Mouse (Mus musculus) heart, postnatal 0 days (tissue): Measurements from ENCODE around the gene Mip. TPM values are rescaled to one million over a fixed set of nuclear protein-coding genes. Genes with fewer than 3 reads are reported as not detected.

Experiments
- ATAC-seq: fragments of 200-750 bp; cut with Nextera tagmentation; 2 replicates; pipeline ENCODE4 v1.8.0; 2017; ENCODE audit warnings: low read depth, moderate number of reproducible peaks, moderate library complexity; ENCODE audit not compliant: insufficient read depth
- DNase-seq: peaks from one replicate; pipeline ENCODE4 v3.0.0-alpha.2; 2016; ENCODE audit warnings: low spot score
- H3K27ac ChIP-seq: fragments of 300-500 bp; sonication (generic); 2 replicates; pipeline ENCODE4 v1.5.1; 2014; ENCODE audit warnings: low read depth, mild to moderate bottlenecking
- H3K27me3 ChIP-seq: fragments of 300-500 bp; sonication (generic); 2 replicates; pipeline ENCODE4 v1.6.1; 2014; ENCODE audit warnings: low read length, mixed read lengths; ENCODE audit not compliant: control insufficient read depth, insufficient read depth
- H3K36me3 ChIP-seq: fragments of 300-500 bp; sonication (generic); replicated peaks from 2 replicates; pipeline ENCODE4 v1.6.1; 2014; ENCODE audit warnings: low read length, mixed read lengths; ENCODE audit not compliant: control insufficient read depth, insufficient read depth
- H3K4me1 ChIP-seq: fragments of 300-500 bp; sonication (generic); 2 replicates; pipeline ENCODE4 v1.6.1; 2014; ENCODE audit warnings: antibody characterized with exemption; ENCODE audit not compliant: control insufficient read depth, insufficient read depth
- H3K4me2 ChIP-seq: fragments of 300-500 bp; sonication (generic); 2 replicates; pipeline ENCODE4 v1.6.1; 2014; ENCODE audit warnings: low read depth, mild to moderate bottlenecking, low read length, moderate library complexity
- H3K4me3 ChIP-seq: fragments of 300-500 bp; sonication (generic); 2 replicates; pipeline ENCODE4 v1.5.1; 2014; ENCODE audit warnings: low read depth, low read length
- H3K9ac ChIP-seq: fragments of 300-500 bp; sonication (generic); replicated peaks from 2 replicates; pipeline ENCODE4 v1.6.1; 2014; ENCODE audit warnings: low read depth, low read length, mixed read lengths
- H3K9me3 ChIP-seq: fragments of 300-500 bp; sonication (generic); replicated peaks from 2 replicates; pipeline ENCODE4 v1.6.1; 2016; ENCODE audit warnings: low read length; ENCODE audit not compliant: control insufficient read depth
- CTCF ChIP-seq: IDR thresholded peaks from 2 replicates; pipeline ENCODE4 v1.5.1; 2016; ENCODE audit warnings: antibody characterized with exemption, control low read depth, low read depth
- EP300 ChIP-seq: IDR thresholded peaks from 2 replicates; pipeline ENCODE4 v1.6.1; 2016; ENCODE audit warnings: antibody characterized with exemption, low read depth
- WGBS: fragments of 180-500 bp; shearing (Covaris S2); extraction: QIAGEN DNeasy Blood & Tissue Kit; methylation state at CpG from one replicate; pipeline ENCODE4 v1.1.7; 2014; 5-methylcytosine and 5-hydroxymethylcytosine counted together
- polyA plus RNA-seq: library from polyadenylated mRNA; unstranded; fragments of >200 nt; fragmentation: Nextera tagmentation; extraction: Ambion mirVana; gene quantifications from 2 replicates; pipeline ENCODE4 v1.2.1, GENCODE M21; 2015
- total RNA-seq: library from RNA; depleted of rRNA; stranded (reverse); fragments of >200 nt; gene quantifications from 2 replicates; pipeline ENCODE4 v1.2.3, GENCODE M21; 2014; ENCODE audit warnings: low replicate concordance

Mip gene
- total and polyA plus RNA-seq, 2 experiments from 2014 or later, result not detected

GRCm38 (mm10) chr10:128208326-128208725 lies 17.3 kb upstream of the Mip start:
- no peaks in the 10 kb centered on the region for H3K27me3 ChIP-seq
- no peaks in the 10 kb centered on the region for H3K9me3 ChIP-seq
- TF ChIP-seq EP300 (no peak), CTCF (no peak)
- no peak overlapping the region for H3K4me2 ChIP-seq
- 0 out of 2 replicates have a peak, but pooled peaks cover 3% of the 10 kb centered on the region for H3K36me3 ChIP-seq
- WGBS, result 90% methylated on average over 10 of the region's 10 CpGs
- no peak overlapping the region for H3K9ac ChIP-seq
- no peak overlapping the region for H3K27ac ChIP-seq
- no peak for DNase-seq
- ATAC-seq, result no peak
- peaks cover 10% of the 10 kb centered on the region for H3K4me1 ChIP-seq
- no peak overlapping the region for H3K4me3 ChIP-seq

- ATAC-seq (no peak), DNase-seq (no peak)
- H3K9me3 ChIP-seq, result no peaks in the 10 kb centered on the region
- no peak overlapping the region for H3K27ac ChIP-seq
- H3K9ac ChIP-seq, result no peak overlapping the region
- H3K27me3 ChIP-seq, result no peaks in the 10 kb centered on the region
- H3K4me3 ChIP-seq, result no peak overlapping the region
- WGBS, result 89% methylated on average over 11 of the region's 11 CpGs
- H3K4me1 ChIP-seq, result peaks cover 10% of the 10 kb centered on the region
- 0 out of 2 replicates have a peak, but pooled peaks cover 3% of the 10 kb centered on the region for H3K36me3 ChIP-seq
- TF ChIP-seq EP300 (no peak), CTCF (no peak)
- no peak overlapping the region for H3K4me2 ChIP-seq
Observed at GRCm38 (mm10) chr10:128209311-128210009, 16.2 kb upstream of the Mip start.

- no peak overlapping the region for H3K4me3 ChIP-seq
- H3K27me3 ChIP-seq, result no peaks in the 10 kb centered on the region
- no peaks in the 10 kb centered on the region for H3K9me3 ChIP-seq
- 0 out of 2 replicates have a peak, but pooled peaks cover 3% of the 10 kb centered on the region for H3K36me3 ChIP-seq
- H3K4me1 ChIP-seq, result peaks cover 10% of the 10 kb centered on the region
- no peak overlapping the region for H3K27ac ChIP-seq
- 87% methylated on average over 2 of the region's 2 CpGs for WGBS
- TF ChIP-seq EP300 (no peak), CTCF (no peak)
- H3K4me2 ChIP-seq, result no peak overlapping the region
- H3K9ac ChIP-seq, result no peak overlapping the region
- DNase-seq, result no peak
- ATAC-seq, result no peak
Observed at GRCm38 (mm10) chr10:128210131-128210530, 15.5 kb upstream of the Mip start.

DNA sequence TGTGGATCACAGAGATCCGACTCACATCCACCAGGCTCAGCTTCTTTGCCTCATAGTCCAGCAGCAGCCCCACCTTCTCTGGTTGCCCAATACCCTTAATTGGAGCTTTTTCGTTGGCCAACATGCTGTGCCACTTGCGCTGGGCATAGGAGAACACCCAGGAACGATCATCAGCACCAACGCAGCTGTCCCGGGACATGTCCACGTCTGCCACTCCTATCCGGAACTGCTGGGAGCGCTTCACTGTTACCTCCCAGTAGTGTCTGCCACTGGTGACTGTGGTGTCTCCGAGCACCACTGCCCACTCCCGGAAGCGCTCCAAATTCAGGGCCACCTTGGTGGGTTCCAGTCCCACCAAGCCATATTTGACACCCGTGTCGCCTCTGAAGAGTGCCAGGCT lies 14.7 kb upstream of the Mip start:
- no peak for ATAC-seq
- peaks cover 10% of the 10 kb centered on the region for H3K4me1 ChIP-seq
- peak overlapping the region; percentile 63 for H3K4me3 ChIP-seq
- DNase-seq, result no peak
- H3K27me3 ChIP-seq, result no peaks in the 10 kb centered on the region
- 14% methylated on average over 14 of the region's 14 CpGs for WGBS
- 0 out of 2 replicates have a peak, but pooled peaks cover 3% of the 10 kb centered on the region for H3K36me3 ChIP-seq
- peak overlapping the region; percentile 86 for H3K4me2 ChIP-seq
- H3K27ac ChIP-seq, result peak overlapping the region; percentile 37; the same call in 1 of the 2 replicates
- no peak for TF ChIP-seq EP300
- H3K9me3 ChIP-seq, result no peaks in the 10 kb centered on the region
- peak overlapping the region; percentile 61 for H3K9ac ChIP-seq

- Histone ChIP-seq H3K4me1 (peaks cover 10% of the 10 kb centered on the region), H3K27ac (peak within 1 kb of the TSS; percentile 37), H3K9ac (peak within 1 kb of the TSS; percentile 61), H3K4me3 (peak within 1 kb of the TSS; percentile 63), H3K4me2 (peak within 1 kb of the TSS; percentile 86), H3K9me3 (no peaks in the 10 kb centered on the region), H3K27me3 (no peaks in the 10 kb centered on the region), H3K36me3 (0 out of 2 replicates have a peak, but pooled peaks cover 3% of the 10 kb centered on the region)
- TF ChIP-seq CTCF, result peak; percentile 25
- TF ChIP-seq EP300, result no peak
- under 1% methylated on average over 30 of the region's 30 CpGs for WGBS
- ATAC-seq, result peak; percentile 95
- peak; percentile 89 for DNase-seq
Observed at GRCm38 (mm10) chr10:128211390-128212108, 14.1 kb upstream of the Mip start, which contains the start of gene Spryd4. TSS of gene Spryd4 (minus strand) at chr10:128211807.
